Mouse (Mus musculus) cerebellum, postnatal 25 days (tissue): Measurements from ENCODE around the gene Cox10.

ENCODE experiments used
- DNase-seq, 2 experiments: peaks; one replicate each; pipeline ENCODE4 v3.0.0; 2021; ENCODE audit warnings: mixed read lengths in 2 of 2

Gene Cox10

GRCm38 (mm10) chr11:63951831-63952631 lies 127.2 kb downstream of the Cox10 start:
- DNase-seq, result peak in 1 of 2 experiments; percentile 23

- no peak for DNase-seq
These were observed 130.9 kb downstream of the Cox10 start for GRCm38 (mm10) chr11:63948371-63948770.

- DNase-seq, result peak in 1 of 2 experiments; percentile 47
These were observed 132.2 kb downstream of the Cox10 start for GRCm38 (mm10) chr11:63947024-63947423.

- no peak for DNase-seq
These were observed 135.3 kb downstream of the Cox10 start for GRCm38 (mm10) chr11:63943947-63944346.

GRCm38 (mm10) chr11:63943268-63943890 lies 135.9 kb downstream of the Cox10 start:
- DNase-seq, result peak; percentile 58 to 74

GRCm38 (mm10) chr11:63942177-63942576 lies 137.1 kb downstream of the Cox10 start:
- DNase-seq, result no peak

GRCm38 (mm10) chr11:63936641-63937040 lies 142.6 kb downstream of the Cox10 start:
- DNase-seq, result no peak

GRCm38 (mm10) chr11:63926901-63927300 lies 152.4 kb downstream of the Cox10 start:
- no peak for DNase-seq

GRCm38 (mm10) chr11:63925161-63925582 lies 154.1 kb downstream of the Cox10 start:
- peak; percentile 53 to 72 for DNase-seq

GRCm38 (mm10) chr11:63924286-63924930 lies 154.9 kb downstream of the Cox10 start:
- no peak for DNase-seq

- peak in 1 of 2 experiments; percentile 12 for DNase-seq
These were observed 155.9 kb downstream of the Cox10 start for GRCm38 (mm10) chr11:63923386-63923785.

- DNase-seq, result peak; percentile 59 to 68
These were observed 157.1 kb downstream of the Cox10 start, which contains the start of gene Hs3st3b1 for GRCm38 (mm10) chr11:63922091-63922621. Hs3st3b1 (minus strand) TSS chr11:63922290.

- peak in 1 of 2 experiments; percentile 13 for DNase-seq
These were observed 158.0 kb downstream of the Cox10 start for GRCm38 (mm10) chr11:63921044-63921951.

GRCm38 (mm10) chr11:63920531-63920930 lies 158.7 kb downstream of the Cox10 start:
- peak; percentile 60 to 77 for DNase-seq

GRCm38 (mm10) chr11:63919211-63920098 lies 159.8 kb downstream of the Cox10 start:
- DNase-seq, result no peak

GRCm38 (mm10) chr11:63918321-63919105 lies 160.8 kb downstream of the Cox10 start:
- DNase-seq, result no peak

- no peak for DNase-seq
These were observed 161.7 kb downstream of the Cox10 start for GRCm38 (mm10) chr11:63917561-63917960.

GRCm38 (mm10) chr11:63914388-63914787 lies 164.9 kb downstream of the Cox10 start:
- DNase-seq, result peak; percentile 69 to 80

GRCm38 (mm10) chr11:63913936-63914335 lies 165.3 kb downstream of the Cox10 start:
- no peak for DNase-seq
